Mouse (Mus musculus) myocyte (in vitro differentiated cells): Measurements from ENCODE around the gene Lrrc30.

Experiments used
- E2F4 ChIP-seq: IDR thresholded peaks from one replicate; pipeline ENCODE4 v1.6.1; 2011; ENCODE audit warnings: mild to moderate bottlenecking, control low read depth, moderate library complexity; ENCODE audit not compliant: insufficient read depth
- MAX ChIP-seq: IDR thresholded peaks from one replicate; pipeline ENCODE4 v1.6.1; 2011; ENCODE audit warnings: low read depth, mild to moderate bottlenecking, control low read depth

- TF ChIP-seq MAX (no peak), E2F4 (no peak)
Measured at GRCm38 (mm10) chr17:67678576-67678975, 46.1 kb upstream of the Lrrc30 start.
